Mouse (Mus musculus) CH12.LX (cell line): ENCODE measurements around the gene Fam49a.
A peak's percentile ranks its signal among the peaks of the same experiment; 100 is the strongest.

Source experiments
- MAFK ChIP-seq: IDR thresholded peaks from 2 replicates; pipeline ENCODE4 v1.6.1; 2011; ENCODE audit warnings: low read length, improper control_type of control experiment; ENCODE audit not compliant: insufficient replicate concordance
- USF1 ChIP-seq: IDR thresholded peaks from 2 replicates; pipeline ENCODE4 v1.6.1; 2014; ENCODE audit warnings: low read depth, mild to moderate bottlenecking, inconsistent platforms, low read length, improper control_type of control experiment

DNA sequence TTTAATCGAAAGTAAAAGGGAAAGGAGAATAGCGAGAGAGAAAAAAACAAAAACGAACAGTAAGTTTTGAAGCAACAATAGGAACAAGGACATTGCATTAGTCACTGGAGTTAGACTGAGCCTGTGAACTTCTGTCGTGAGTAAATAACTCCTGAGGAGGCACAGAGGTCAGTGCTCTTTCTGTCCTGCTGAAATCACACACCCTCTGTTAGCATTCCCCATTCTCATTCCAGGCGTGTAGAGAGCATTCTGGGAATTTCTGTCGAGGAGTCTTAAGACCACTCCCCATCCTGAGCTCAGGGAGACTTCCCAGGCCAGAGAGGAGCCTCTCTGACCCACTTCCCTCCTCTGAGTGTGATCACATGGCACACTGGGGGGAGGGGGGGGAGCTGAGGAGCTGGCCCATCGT lies 16.5 kb downstream of the Fam49a start:
- TF ChIP-seq USF1, result peak; percentile 47
- no peak for TF ChIP-seq MAFK
